Mouse (Mus musculus) spleen, postnatal 36 days (tissue): ENCODE results near the gene En2.

Experiments used
- DNase-seq, 2 experiments: peaks; one replicate each; pipeline ENCODE4 v3.0.0; 2022; ENCODE audit warnings: low spot score in 2 of 2, mixed read lengths in 1 of 2

En2 gene

DNA sequence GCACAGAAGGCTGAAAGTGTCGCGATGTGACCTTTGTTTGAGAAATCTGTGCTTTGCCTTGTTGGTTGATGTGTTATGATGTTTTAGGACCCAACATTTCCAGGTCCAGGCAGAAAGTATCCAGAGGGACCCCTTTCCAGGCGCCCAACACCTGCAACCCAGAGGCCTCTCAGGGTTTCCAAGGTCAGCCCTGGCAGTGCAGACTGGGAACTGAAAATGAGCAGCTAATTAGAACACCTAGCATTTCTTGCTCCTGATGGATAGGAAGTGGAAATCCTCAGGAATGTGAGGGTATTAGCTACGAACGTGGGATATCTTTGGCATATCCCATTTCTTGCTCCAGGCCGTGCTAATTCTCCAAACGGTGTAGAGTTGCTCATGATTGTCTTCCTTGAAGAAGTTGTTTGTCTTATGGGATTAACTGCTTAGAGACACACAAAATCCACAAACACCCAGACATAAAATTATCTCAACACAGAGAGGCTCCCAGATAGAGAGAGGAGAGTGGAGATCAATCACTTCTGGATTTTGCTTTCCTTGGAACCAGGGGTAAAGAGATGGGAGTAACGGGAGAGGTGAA is 5.5 kb upstream of the En2 start:
- DNase-seq, result no peak

DNA sequence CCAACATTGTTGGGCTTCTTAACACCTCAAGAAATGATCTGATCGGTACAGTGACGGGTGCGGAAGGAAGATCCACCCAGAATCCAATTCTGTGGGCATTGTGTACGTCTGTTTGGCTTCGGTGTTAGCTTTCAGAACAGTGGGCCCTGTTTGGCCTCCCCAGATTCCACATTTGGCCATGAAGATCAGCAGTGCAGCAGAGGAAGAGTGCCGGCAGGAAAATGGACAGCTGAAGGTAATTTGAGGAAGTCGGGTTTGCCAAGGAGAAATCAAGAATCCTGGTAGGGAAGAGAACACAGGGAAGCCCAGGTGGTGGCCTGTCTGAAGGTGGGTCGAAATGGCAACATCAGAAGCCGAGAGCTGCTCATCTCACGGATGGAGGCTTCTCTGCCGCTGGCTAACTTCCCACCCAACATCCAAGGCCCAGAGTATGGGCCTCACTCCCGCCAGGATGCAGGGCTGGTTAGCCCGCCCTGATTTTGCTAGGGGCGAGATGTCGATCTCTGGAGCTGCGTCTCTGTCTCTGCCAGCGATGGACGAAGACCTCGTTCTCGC is 4.0 kb upstream of the En2 start:
- no peak for DNase-seq

DNA sequence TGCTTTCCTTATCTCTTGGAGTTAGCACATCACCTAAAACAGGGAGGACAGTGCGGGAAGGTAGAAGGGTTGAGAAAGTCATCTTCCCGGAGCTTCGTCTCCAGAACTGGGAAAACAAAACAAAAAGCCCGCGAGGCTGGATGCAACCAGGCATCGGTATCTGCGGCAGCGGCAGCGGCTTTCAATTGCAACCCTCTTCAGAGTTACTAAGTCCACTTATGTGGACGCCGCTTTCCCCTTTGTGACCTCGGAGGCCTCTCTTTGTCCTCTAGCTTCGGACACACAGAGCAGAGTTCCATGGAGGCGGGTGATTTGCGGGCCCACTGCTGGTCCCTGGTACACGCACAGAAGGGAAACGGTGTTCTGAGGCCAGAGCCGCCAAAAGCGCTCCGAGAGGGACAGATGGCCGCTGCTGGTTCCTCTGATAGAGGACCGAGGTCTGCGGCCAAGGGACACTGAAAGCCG is 3.5 kb upstream of the En2 start:
- no peak for DNase-seq

DNA sequence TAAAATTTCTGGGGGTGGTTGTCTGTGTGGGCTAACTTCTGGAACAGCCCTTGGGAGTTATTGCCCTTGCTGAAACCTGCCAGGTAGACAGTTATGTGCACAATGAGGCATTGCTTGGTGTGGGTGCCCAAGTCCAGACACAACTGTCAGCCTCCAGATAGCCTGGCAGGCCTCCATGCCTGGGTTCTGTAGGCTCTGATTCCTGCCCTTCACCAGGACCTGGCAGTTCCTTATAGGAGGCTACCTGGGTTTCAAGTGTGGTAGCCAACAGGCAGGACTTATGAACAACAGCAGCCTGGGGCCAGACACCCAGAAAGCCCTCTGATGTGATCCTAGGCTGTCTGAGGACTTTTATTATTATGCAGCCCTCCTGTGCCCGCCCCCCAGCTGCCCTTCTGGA is 1.6 kb upstream of the En2 start:
- DNase-seq, result no peak

DNA sequence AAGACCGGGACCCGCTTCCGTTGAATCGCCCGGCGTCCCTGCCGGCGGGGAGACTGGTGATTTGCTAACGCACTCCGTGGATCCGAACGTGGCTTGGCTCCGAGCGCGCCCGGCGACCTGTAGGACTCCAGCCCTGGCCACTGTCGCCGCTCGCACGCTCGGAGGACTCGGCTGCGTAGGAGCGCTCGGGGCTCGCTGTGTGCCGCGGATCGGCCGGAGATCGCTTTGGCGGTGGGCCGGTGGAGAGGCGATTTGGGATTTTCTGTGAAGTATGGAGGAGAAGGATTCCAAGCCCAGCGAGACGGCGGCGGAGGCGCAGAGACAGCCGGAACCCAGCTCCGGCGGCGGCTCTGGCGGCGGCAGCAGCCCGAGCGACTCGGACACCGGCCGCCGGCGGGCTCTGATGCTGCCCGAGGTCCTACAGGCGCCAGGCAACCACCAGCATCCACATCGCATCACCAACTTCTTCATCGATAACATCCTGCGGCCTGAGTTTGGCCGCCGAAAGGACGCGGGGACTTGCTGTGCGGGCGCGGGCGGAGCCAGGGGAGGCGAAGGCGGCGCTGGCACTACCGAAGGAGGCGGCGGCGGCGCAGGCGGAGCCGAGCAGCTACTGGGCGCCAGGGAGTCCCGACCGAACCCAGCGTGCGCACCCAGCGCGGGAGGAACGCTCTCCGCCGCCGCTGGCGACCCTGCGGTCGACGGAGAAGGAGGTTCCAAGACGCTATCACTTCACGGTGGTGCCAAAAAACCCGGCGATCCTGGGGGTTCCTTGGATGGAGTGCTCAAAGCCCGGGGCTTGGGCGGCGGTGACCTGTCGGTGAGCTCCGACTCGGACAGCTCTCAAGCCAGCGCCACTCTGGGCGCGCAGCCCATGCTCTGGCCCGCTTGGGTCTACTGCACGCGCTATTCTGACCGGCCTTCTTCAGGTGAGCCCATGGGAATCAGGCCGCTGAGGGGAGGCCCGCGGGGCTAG is 1.1 kb downstream of the En2 start:
- no peak for DNase-seq

DNA sequence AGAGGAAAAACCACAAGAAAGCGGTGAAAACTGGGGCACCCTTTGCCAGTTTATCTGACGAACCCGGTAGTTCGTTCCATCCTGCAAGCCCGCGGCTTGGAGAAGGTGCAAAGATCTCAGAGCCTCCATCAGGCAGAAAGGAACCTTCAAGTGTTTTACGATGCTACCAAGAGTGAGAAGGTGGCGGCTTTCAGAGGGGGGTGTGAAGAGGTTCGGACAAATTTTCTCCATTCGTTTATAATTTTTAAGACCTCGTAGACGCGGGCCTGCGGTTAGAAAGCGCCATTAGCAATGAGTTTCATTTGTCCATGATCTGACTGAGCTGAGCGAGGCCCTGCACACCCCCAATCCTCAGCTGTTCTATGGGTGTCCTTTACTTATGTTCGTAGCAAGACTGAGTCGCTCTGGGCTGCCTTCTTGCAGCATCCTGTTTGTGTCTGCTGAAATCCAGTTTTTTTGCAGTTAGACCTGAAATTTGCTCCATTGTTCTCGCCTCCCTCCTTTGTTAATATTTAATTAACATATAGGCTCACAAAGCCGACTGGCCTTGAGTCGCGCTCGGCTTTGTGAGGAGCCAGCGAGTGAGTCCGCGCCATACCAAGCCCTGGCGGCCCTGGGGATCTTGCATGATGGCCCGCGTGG is 2.2 kb downstream of the En2 start:
- no peak for DNase-seq

DNA sequence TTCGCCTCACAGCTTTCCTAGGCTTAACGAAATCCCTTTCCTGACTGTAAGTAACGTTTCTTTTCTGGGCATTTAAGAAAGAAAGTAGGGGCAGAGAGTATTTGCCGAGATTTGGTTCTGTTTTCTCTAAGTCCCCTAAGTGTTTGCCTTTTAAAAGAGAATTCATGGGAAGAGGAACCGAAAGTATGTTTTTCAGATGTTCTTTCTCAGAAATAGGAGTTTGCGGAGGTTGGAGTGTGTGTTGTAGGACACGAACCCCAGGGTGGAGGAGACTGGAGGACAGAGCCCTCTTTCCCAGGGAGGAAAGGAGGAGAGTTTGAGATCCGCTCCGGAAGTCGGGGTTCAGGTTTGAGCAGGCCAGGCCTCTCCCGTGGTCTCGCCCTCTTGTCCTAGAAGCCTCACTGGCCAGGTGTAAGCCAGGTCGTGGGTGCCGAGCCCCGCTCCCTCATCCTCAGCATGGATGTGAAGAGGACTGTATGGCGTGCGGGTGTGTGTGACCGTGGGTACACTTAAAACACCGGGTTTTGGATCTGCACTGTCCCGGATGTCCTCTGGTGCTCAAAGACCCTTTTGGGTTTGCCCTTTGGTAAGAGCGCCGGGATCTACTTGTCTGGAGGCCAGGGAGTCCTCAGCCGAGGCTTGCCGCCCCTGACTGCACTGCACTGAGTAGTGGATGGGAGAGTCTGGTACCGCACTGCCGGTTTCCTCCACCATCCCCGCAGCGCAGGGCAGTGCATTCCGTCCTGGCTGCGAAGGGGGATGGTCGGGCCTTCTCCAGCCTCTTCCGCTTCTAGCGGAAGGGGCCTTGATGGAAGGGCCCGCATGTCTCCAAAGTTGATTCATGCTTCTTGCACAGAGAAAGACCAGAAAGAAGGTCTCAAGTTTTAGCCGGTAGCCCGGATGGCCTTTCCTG is 3.0 kb downstream of the En2 start:
- no peak for DNase-seq

DNA sequence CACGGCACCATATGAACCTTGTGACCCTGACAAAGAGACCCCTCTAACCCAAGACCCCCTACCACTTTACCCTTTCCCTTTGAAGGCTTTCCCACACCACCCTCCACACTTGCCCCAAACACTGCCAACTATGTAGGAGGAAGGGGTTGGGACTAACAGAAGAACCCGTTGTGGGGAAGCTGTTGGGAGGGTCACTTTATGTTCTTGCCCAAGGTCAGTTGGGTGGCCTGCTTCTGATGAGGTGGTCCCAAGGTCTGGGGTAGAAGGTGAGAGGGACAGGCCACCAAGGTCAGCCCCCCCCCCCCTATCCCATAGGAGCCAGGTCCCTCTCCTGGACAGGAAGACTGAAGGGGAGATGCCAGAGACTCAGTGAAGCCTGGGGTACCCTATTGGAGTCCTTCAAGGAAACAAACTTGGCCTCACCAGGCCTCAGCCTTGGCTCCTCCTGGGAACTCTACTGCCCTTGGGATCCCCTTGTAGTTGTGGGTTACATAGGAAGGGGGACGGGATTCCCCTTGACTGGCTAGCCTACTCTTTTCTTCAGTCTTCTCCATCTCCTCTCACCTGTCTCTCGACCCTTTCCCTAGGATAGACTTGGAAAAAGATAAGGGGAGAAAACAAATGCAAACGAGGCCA is 3.8 kb downstream of the En2 start:
- no peak for DNase-seq

DNA sequence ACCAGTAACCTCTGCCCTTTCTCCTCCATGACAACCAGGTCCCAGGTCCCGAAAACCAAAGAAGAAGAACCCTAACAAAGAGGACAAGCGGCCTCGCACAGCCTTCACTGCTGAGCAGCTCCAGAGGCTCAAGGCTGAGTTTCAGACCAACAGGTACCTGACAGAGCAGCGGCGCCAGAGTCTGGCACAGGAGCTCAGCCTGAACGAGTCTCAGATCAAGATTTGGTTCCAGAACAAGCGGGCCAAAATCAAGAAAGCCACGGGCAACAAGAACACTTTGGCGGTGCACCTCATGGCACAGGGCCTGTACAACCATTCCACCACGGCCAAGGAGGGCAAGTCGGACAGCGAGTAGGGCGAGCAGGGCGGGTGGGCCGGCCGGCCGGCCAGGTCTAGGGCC is 4.6 kb downstream of the En2 start:
- no peak for DNase-seq

DNA sequence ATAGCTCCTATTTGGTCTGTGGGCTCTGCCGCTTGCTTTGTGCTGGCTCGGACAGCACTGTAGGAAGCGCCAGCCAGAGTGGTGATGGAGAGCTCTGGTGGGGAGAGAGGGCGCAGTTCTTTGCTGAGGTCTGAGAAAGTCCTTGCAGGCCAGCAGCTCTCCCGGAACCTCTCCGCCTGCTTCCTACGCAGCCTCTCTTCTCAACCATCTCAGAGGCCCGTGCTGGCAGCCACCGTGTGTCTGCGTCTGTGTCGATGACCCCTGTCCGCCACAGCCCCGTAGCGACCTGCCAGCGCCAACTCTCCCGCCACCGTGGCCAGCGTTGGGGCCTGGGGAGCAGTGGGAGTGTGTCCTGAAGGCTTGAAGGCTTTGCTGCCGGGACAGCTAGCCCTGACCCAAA is 5.4 kb downstream of the En2 start:
- no peak for DNase-seq

DNA sequence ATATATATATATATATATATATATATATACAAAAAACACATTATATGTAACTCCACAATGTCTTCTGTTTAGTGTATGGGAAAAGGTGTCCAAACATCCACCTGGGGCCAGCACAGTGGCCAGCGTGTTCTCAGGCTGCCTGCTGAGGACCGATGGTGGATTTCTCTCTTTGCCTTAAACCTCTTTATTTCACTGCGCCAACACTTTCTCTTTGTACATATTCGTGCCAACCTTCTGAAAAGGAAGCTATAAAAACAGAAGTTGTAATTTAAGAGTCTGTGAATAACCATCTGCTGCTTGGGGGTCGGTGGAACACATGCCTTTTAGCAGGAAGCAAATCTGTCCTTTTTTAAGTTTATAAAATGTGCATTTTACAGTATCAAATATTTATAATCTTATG is 6.2 kb downstream of the En2 start:
- no peak for DNase-seq

DNA sequence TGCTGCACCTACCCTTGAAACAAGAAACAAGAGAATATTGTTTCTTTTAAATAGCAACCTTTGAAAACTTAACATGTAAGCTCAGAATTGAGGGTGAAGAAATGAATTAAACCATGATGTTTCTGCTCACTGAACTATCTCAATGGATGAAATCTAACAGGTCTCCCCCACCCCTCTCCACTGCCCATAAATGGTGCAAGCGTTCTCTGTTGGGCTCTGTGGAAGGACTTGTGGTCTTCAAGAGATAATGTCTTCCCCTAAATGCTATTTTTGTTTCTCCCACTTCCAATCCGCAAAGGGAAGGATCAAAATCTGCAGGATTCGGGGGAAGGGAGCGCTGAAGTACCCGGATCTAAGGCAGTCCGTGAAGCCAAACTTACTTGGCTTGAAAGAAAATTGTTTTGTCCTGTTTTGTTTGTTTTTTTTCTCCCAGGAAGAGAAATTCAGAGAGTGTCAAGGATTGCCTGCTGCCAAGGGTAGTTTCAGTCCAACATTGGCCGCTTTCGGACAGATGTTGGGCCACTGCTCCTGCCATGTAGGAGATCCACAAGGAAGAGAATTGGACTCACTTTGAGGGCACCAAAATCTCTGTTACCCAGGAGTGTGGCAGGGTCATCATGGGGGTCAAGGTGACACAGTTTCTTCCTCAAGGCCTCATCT is 6.9 kb downstream of the En2 start:
- no peak for DNase-seq

DNA sequence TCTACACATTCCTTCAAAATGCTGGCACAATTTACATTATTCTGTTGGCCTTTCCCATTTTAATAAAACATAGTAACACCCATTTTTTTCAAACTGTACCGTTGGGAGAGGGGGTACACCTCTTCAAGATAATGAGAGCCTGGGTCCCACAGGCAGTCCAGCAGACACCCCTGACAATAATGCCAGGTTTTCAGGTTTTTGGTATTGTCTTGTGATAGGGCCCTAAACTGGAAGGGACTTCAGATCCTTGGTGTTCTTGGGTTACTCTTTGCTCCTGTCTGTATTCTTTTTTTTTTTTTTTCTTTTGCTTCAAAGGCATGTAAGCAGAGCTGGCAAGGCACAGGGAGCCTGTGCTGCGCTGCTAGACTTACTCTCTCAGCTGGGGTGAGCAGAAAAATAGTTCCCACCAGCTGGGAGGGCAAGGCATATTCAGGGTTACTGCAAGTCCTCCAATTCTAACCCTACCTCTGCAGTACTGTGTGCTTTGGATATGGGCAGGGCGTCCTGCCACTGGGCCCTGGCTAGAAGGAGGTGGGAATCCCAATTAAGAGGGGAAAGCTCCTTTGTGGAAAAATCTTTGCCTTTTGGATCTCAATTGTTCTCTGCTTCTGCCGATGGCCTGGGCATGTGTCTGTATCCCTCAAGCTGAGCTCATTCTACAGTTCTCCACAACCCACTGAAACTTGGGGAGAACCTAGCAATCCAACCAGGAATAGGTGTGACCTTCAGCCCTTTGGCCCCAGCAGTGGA is 7.6 kb downstream of the En2 start:
- DNase-seq, result no peak

DNA sequence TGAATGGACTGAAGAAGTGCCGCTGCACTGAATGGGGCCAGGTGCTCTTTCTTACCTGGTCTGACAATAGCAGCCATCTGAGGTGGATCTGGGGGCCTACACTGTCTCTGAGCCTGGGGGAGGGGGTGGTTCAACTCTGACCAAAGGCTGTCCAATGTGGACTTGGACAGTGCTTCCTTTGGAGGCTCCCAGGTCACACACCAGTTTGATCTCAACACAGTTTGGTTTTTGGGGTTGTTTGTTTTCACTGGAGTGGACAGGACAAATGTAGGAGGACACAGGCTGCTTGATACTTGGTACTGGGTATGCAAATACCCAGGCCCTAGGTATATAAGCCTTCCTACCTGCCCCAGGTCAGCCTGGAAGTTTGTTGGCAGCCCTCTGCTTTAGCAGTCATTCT is 8.2 kb downstream of the En2 start:
- DNase-seq, result no peak

DNA sequence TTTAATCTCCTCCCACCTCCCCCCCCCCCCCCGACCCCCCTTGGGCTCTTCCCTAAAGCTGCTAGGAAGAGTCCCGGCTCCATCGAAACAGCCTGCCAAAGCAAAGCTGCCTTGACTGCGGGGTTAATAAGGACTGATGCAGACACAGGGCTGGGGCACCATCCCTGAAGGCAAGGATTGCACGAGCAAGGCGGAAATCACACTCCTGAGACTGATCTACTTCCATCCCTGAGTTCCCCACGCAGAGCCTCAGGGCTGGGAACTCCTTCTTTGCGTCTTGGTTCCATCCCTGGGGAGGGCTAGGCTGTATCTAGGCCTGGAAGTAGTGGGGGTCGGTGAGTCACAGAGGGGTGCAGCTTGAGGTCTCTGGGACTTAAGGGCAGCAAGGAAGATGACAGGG is 8.6 kb downstream of the En2 start:
- no peak for DNase-seq

DNA sequence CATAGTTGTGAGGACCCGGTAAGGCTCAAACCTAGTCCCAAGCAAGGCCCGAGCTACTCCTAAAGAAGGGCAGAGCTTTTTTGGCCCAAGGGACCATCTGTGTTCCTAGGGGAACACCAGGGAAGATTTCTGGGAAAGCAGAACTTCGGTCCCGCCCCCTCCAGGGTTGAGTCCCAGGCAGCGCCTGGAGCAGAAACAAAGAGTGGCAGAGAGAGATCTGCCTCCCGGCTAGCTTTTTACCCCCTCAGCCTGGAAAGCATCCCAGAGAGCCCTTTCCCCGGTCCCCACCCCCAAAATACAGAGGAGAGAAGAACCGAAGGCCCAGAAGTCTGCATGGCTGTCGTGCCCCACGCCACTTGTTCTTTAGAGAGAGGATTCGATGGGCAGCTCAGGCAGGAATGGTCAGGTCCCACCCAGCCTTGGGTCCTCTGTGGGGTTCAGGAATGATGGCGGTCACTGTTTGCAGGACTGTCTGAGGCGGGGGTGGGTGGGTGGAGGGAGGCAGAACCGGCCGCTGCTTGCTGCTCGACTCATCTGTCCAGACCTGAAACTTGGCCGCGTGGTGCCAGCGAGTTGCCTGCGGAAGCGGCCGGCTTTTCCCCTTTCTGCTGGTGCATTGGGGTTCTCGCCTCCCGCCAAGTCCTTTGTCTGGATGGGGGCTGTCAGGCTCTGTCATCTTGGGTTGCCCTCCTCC is 9.5 kb downstream of the En2 start:
- DNase-seq, result no peak

DNA sequence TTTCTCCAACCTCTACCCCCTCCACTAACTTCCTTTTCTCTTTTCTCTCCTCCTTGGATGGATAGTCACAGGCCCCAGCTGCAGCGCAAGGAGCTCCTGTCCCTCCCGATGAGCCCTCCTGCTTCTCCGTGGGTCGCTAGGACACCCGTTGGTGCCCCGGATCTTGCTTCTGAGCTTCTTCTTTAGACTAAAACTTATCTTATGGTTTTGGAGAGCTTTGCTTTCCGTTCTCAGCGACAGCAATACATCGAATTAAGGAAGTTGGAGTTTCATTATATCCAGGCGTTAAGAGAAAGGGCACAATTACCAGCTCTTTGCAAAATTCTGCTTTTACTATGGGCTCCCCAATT is 10.1 kb downstream of the En2 start:
- DNase-seq, result no peak

DNA sequence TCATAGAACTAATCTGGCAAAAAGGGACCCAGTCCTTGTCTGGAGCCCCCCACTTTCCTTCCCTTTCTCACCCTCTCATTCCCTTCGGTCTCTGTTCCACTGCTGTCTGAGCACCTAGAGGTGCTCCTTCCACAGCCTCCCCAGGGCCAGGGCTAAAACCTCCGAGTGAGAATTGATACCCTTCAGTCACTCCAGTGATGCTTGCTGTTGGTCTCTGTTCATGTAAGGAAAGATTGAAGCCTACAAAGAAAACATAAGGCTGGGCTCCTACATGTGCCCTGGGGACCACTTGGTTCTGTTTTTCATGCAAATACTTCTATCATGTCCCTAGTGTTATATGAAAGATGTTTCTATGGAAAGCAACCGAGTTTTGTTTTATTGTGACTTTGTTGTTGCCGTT is 10.5 kb downstream of the En2 start:
- no peak for DNase-seq

DNA sequence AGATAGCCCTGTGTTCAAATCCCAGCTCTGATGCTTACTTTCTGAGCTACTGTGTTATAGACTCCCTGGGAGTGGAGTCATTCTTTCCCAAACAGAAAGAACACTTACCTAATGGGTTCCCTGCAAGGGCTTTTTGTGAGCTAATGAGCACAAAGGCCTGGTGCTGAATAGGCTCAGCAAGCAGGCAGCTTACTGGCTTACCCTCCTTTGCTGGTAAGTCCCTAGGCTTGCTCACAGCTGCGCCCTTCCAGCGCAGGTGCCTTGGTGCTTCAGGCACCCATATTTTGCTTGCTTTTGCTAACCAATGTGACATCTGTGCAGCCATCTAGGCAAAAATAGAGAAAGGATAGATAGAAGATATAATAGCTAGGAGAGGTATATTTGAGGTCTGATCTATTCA is 11.1 kb downstream of the En2 start:
- no peak for DNase-seq
